Mouse (Mus musculus) left cerebral cortex, postnatal 10 days (tissue): ENCODE results near the gene Dag1. TPM values are rescaled to one million over a fixed set of nuclear protein-coding genes. Genes with fewer than 3 reads are reported as not detected.
"Not testable (repeated sequence)": the region's sequence is repeated elsewhere in the genome, so short reads cannot be mapped to it uniquely, and the experiment has no call there.

Experiments
- DNase-seq, 2 experiments: peaks; one replicate each; pipeline ENCODE4 v3.0.0; 2021 to 2022; ENCODE audit warnings: low spot score in 2 of 2, mixed read lengths in 1 of 2; ENCODE audit errors: extremely low spot score in 1 of 2
- intact Hi-C: fragments of 180-260 bp; cut with DNase I; formaldehyde crosslinking; loops from one replicate; pipeline ENCODE4 v1.15.1; 2025
- total RNA-seq, 2 experiments: library from RNA; stranded (reverse); gene quantifications; 2 replicates each; pipeline ENCODE4 v1.2.3; 2021

Gene Dag1
- total RNA-seq, 2 experiments from 2014 or later, result 131 to 135 TPM

GRCm38 (mm10) chr9:108201160-108201559, 62.6 kb downstream of the Dag1 start:
- intact Hi-C loops, result loop anchor here (1.0 to 5.0 kb wide), 2 partner anchors 81 to 106 kb away; no protein-coding TSS in a partner anchor

GRCm38 (mm10) chr9:108198621-108199020, 65.1 kb downstream of the Dag1 start:
- intact Hi-C loops, result no loop called here
- DNase-seq, result no peak

More at GRCm38 (mm10) chr9:108201160-108201559, 62.6 kb downstream of the Dag1 start:
- DNase-seq, result peak; percentile 93 to 96

GRCm38 (mm10) chr9:108196920-108197677, 66.7 kb downstream of the Dag1 start:
- peak in 1 of 2 experiments; percentile 61 for DNase-seq
- intact Hi-C loops, result no loop called here

- DNase-seq, intact Hi-C loops: not testable (repeated sequence)
Observed at GRCm38 (mm10) chr9:108196222-108196621, 67.5 kb downstream of the Dag1 start.

GRCm38 (mm10) chr9:108189787-108190679, 73.7 kb downstream of the Dag1 start, which contains the start of gene Bsn:
Gene Bsn, minus strand, starts transcription at chr9:108190384.
- peak; percentile 73 to 91 for DNase-seq
- intact Hi-C loops, result loop anchor here (5.0 kb wide), 2 partner anchors 53 to 93 kb away; no protein-coding TSS in a partner anchor

- intact Hi-C loops, result loop anchor here (5.0 kb wide), 1 partner anchor 92 kb away; no protein-coding TSS in a partner anchor
- no peak for DNase-seq
Observed at GRCm38 (mm10) chr9:108189488-108189786, 74.3 kb downstream of the Dag1 start.

GRCm38 (mm10) chr9:108189023-108189422, 74.7 kb downstream of the Dag1 start:
- DNase-seq, result no peak
- intact Hi-C loops, result loop anchor here (5.0 kb wide), 1 partner anchor 92 kb away; no protein-coding TSS in a partner anchor

GRCm38 (mm10) chr9:108188511-108188910, 75.2 kb downstream of the Dag1 start:
- intact Hi-C loops, result loop anchor here (5.0 kb wide), 1 partner anchor 91 kb away; no protein-coding TSS in a partner anchor
- DNase-seq, result no peak

GRCm38 (mm10) chr9:108187616-108188015, 76.1 kb downstream of the Dag1 start:
- DNase-seq, result peak in 1 of 2 experiments; percentile 33
- intact Hi-C loops, result loop anchor here (5.0 kb wide), 1 partner anchor 90 kb away; no protein-coding TSS in a partner anchor

GRCm38 (mm10) chr9:108185786-108186185, 78.0 kb downstream of the Dag1 start:
- intact Hi-C loops, result loop anchor here (5.0 kb wide), 1 partner anchor 88 kb away; no protein-coding TSS in a partner anchor

GRCm38 (mm10) chr9:108183531-108183994, 80.2 kb downstream of the Dag1 start:
- no peak for DNase-seq
- intact Hi-C loops, result no loop called here

More at GRCm38 (mm10) chr9:108185786-108186185, 78.0 kb downstream of the Dag1 start:
- DNase-seq, result no peak

- DNase-seq, result no peak
- intact Hi-C loops, result no loop called here
Observed at GRCm38 (mm10) chr9:108182806-108183506, 80.8 kb downstream of the Dag1 start.

GRCm38 (mm10) chr9:108178391-108178790, 85.4 kb downstream of the Dag1 start:
- intact Hi-C loops, result no loop called here
- DNase-seq, result no peak

- no peak for DNase-seq
- intact Hi-C loops, result no loop called here
Observed at GRCm38 (mm10) chr9:108175116-108175838, 88.5 kb downstream of the Dag1 start.

GRCm38 (mm10) chr9:108172777-108173350, 90.9 kb downstream of the Dag1 start:
- intact Hi-C loops, result no loop called here
- no peak for DNase-seq

GRCm38 (mm10) chr9:108169751-108170150, 94.0 kb downstream of the Dag1 start:
- intact Hi-C loops, result no loop called here
- no peak for DNase-seq

- intact Hi-C loops, result no loop called here
- no peak for DNase-seq
Observed at GRCm38 (mm10) chr9:108165143-108165542, 98.6 kb downstream of the Dag1 start.
